Mouse (Mus musculus) intestine, postnatal 0 days (tissue): ENCODE data around the gene Fars2. TPM values are rescaled to one million over a fixed set of nuclear protein-coding genes. Genes with fewer than 3 reads are reported as not detected.

Experiments used
- ATAC-seq: fragments of 200-750 bp; cut with Nextera tagmentation; 2 replicates; pipeline ENCODE4 v1.8.0; 2017; ENCODE audit warnings: mild to moderate bottlenecking, moderate TSS enrichment, moderate library complexity
- H3K27ac ChIP-seq: fragments of 300-500 bp; sonication (generic); 2 replicates; pipeline ENCODE4 v1.5.1; 2014; ENCODE audit warnings: mild to moderate bottlenecking, low read depth, low read length, moderate library complexity
- H3K27me3 ChIP-seq: fragments of 300-500 bp; sonication (generic); replicated peaks from 2 replicates; pipeline ENCODE4 v1.6.1; 2014; ENCODE audit warnings: low read length, mixed read lengths; ENCODE audit not compliant: control insufficient read depth, insufficient read depth
- H3K36me3 ChIP-seq: fragments of 300-500 bp; sonication (generic); 2 replicates; pipeline ENCODE4 v1.6.1; 2014; ENCODE audit warnings: mild to moderate bottlenecking, moderate library complexity; ENCODE audit not compliant: control insufficient read depth, insufficient read depth
- H3K4me1 ChIP-seq: fragments of 300-500 bp; sonication (generic); replicated peaks from 2 replicates; pipeline ENCODE4 v1.6.1; 2014; ENCODE audit warnings: antibody characterized with exemption, low read length, mixed read lengths; ENCODE audit not compliant: control insufficient read depth, insufficient read depth
- H3K4me2 ChIP-seq: fragments of 300-500 bp; sonication (generic); replicated peaks from 2 replicates; pipeline ENCODE4 v1.6.1; 2014; ENCODE audit warnings: low read depth, mild to moderate bottlenecking, moderate library complexity
- H3K4me3 ChIP-seq: fragments of 300-500 bp; sonication (generic); 2 replicates; pipeline ENCODE4 v1.5.1; 2014; ENCODE audit warnings: low read depth, low read length
- H3K9ac ChIP-seq: fragments of 300-500 bp; sonication (generic); 2 replicates; pipeline ENCODE4 v1.6.1; 2014; ENCODE audit warnings: mild to moderate bottlenecking, low read depth, low read length
- H3K9me3 ChIP-seq: fragments of 300-500 bp; sonication (generic); 2 replicates; pipeline ENCODE4 v1.6.1; 2016; ENCODE audit warnings: mixed run types; ENCODE audit not compliant: control insufficient read depth
- CTCF ChIP-seq: sonication (generic); IDR thresholded peaks from 2 replicates; pipeline ENCODE4 v1.5.1; 2016; ENCODE audit warnings: low read depth, mild to moderate bottlenecking, control low read depth, antibody characterized with exemption, moderate library complexity
- WGBS: fragments of 180-500 bp; shearing (Covaris S2); extraction: QIAGEN DNeasy Blood & Tissue Kit; methylation state at CpG from one replicate; pipeline ENCODE4 v1.1.7; 2014; 5-methylcytosine and 5-hydroxymethylcytosine counted together
- polyA plus RNA-seq: library from polyadenylated mRNA; unstranded; fragments of >200 nt; fragmentation: Nextera tagmentation; extraction: Ambion mirVana; gene quantifications from 2 replicates; pipeline ENCODE4 v1.2.1, GENCODE M21; 2015

Gene Fars2
- polyA plus RNA-seq, 1 experiment from 2014 or later: 29.8 TPM

GRCm38 (mm10) chr13:36087427-36087826, 29.8 kb upstream of the Fars2 start:
- H3K9ac ChIP-seq: no peak overlapping the region
- no peak overlapping the region for H3K4me2 ChIP-seq
- H3K4me1 ChIP-seq: no peaks in the 10 kb centered on the region
- no peaks in the 10 kb centered on the region for H3K27me3 ChIP-seq
- H3K36me3 ChIP-seq: no peaks in the 10 kb centered on the region
- TF ChIP-seq CTCF: no peak
- no peak overlapping the region for H3K27ac ChIP-seq
- H3K4me3 ChIP-seq: no peak overlapping the region
- 69% methylated on average over 2 of the region's 2 CpGs for WGBS
- ATAC-seq: no peak
- no peaks in the 10 kb centered on the region for H3K9me3 ChIP-seq

DNA sequence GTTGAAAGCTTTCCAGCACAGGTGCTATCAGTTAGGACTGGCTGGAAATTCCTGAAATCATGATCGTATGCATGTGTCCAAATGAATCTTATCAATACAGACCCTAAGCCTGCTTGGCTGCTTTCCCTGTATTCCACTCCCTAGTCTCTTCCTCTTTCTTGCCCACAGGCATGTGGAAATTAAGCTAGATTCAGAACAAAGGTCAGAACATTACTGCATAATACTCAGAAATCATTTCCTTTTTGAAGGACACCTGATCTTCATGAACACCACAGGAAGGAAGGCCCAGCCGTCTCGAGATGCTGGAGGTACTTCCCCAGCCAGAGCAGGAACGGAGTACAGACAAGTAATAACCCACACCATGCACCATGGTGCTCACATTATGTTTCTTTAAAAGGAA, 29.0 kb upstream of the Fars2 start:
- H3K27me3 ChIP-seq: no peaks in the 10 kb centered on the region
- H3K36me3 ChIP-seq: no peaks in the 10 kb centered on the region
- H3K4me2 ChIP-seq: no peak overlapping the region
- H3K4me1 ChIP-seq: no peaks in the 10 kb centered on the region
- TF ChIP-seq CTCF: no peak
- no peak overlapping the region for H3K9ac ChIP-seq
- no peak overlapping the region for H3K4me3 ChIP-seq
- H3K27ac ChIP-seq: no peak overlapping the region
- H3K9me3 ChIP-seq: no peaks in the 10 kb centered on the region
- WGBS: 30% methylated on average over 4 of the region's 4 CpGs
- peak; percentile 28; the same call in 1 of the 2 replicates for ATAC-seq

DNA sequence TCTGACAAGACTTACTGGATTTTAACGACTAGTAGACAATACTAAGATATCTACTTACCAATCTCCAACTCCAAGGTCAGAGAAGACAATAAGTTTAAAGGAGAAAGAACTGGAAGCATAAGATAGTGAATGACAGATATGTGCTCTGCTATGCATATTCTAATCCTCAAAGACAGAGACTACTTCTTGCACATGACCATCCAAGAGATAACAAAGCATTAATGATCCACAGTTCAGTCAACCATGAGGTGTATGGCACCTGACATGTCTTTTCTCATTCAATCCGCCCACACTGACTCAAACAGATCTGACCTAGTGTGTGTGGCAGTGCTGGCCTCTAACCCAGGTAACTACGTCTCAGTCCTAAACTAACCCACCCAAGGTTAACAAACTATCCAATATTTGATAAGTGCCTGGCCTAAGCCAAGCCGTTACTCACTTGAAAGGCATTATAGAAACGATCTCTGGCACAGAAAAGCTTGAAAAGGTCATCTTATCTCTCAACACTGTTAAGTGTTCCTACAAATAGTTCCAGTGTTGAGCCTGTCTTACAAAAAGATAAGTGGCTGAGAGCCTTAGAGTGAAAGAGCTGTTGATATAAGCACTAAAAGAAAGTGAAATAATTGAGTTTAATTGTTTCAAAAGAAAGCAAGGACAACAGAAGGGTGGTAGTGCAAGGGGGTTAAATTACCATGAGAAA, 20.4 kb upstream of the Fars2 start:
- no peak overlapping the region for H3K4me3 ChIP-seq
- ATAC-seq: no peak
- no peaks in the 10 kb centered on the region for H3K9me3 ChIP-seq
- TF ChIP-seq CTCF: no peak
- H3K36me3 ChIP-seq: no peaks in the 10 kb centered on the region
- H3K27me3 ChIP-seq: no peaks in the 10 kb centered on the region
- H3K9ac ChIP-seq: no peak overlapping the region
- 45% methylated on average over 5 of the region's 5 CpGs for WGBS
- no peak overlapping the region for H3K27ac ChIP-seq
- peaks cover 3% of the 10 kb centered on the region; the same call in 1 of the 2 replicates for H3K4me1 ChIP-seq
- H3K4me2 ChIP-seq: no peak overlapping the region

GRCm38 (mm10) chr13:36105591-36105990, 11.6 kb upstream of the Fars2 start:
- Histone ChIP-seq H3K27ac (no peak overlapping the region), H3K36me3 (no peaks in the 10 kb centered on the region; the same call in 1 of the 2 replicates), H3K4me3 (no peak overlapping the region), H3K9me3 (no peaks in the 10 kb centered on the region), H3K4me2 (no peak overlapping the region), H3K27me3 (no peaks in the 10 kb centered on the region), H3K9ac (no peak overlapping the region), H3K4me1 (no peaks in the 10 kb centered on the region)
- WGBS: 82% methylated on average over 6 of the region's 6 CpGs
- no peak for TF ChIP-seq CTCF
- no peak for ATAC-seq

DNA sequence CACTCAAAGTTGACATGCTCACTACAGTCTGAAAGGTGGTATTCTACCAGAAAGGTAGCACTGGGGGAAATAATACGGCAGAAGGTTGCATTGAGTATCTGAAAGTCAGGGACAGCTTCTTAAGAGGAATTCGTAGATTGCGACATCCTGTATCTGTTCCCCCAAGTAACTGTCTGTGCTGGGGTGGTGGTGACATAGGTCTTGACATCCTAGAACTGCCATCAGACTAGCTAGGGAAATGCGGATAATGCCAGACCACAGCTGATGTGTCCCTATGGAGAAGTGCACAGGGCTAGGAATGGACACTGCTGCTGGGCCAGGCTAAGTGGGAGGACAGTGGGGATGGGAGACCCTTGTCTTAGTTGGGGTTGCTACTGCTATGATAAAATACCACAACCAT, 8.7 kb upstream of the Fars2 start:
- no peaks in the 10 kb centered on the region for H3K27me3 ChIP-seq
- no peak overlapping the region for H3K4me3 ChIP-seq
- no peak for TF ChIP-seq CTCF
- no peak overlapping the region for H3K4me2 ChIP-seq
- H3K4me1 ChIP-seq: no peaks in the 10 kb centered on the region
- no peak overlapping the region for H3K27ac ChIP-seq
- no peak overlapping the region for H3K9ac ChIP-seq
- no peak for ATAC-seq
- WGBS: 96% methylated on average over 4 of the region's 4 CpGs
- H3K36me3 ChIP-seq: no peaks in the 10 kb centered on the region; the same call in 1 of the 2 replicates
- H3K9me3 ChIP-seq: no peaks in the 10 kb centered on the region

- 90% methylated on average over 2 of the region's 2 CpGs for WGBS
- TF ChIP-seq CTCF: no peak
- no peak for ATAC-seq
Measured at GRCm38 (mm10) chr13:36111331-36111730, 5.9 kb upstream of the Fars2 start.

More at GRCm38 (mm10) chr13:36111331-36111730, 5.9 kb upstream of the Fars2 start:
- Histone ChIP-seq H3K27me3 (no peaks in the 10 kb centered on the region), H3K4me1 (no peaks in the 10 kb centered on the region), H3K27ac (no peak overlapping the region), H3K4me3 (no peak overlapping the region), H3K4me2 (no peak overlapping the region), H3K36me3 (no peaks in the 10 kb centered on the region; the same call in 1 of the 2 replicates), H3K9me3 (no peaks in the 10 kb centered on the region), H3K9ac (no peak overlapping the region)
